Mouse (Mus musculus): ENCODE data around the gene Zswim9. TPM values are rescaled to one million over a fixed set of nuclear protein-coding genes. Genes with fewer than 3 reads are reported as not detected.
A peak's percentile ranks its signal among the peaks of the same experiment; 100 is the strongest.
"Not testable (repeated sequence)": the region's sequence is repeated elsewhere in the genome, so short reads cannot be mapped to it uniquely, and the experiment has no call there.

Gene Zswim9
- polyA plus RNA-seq, 2 experiments: 1.8 to 2.4 TPM

DNA sequence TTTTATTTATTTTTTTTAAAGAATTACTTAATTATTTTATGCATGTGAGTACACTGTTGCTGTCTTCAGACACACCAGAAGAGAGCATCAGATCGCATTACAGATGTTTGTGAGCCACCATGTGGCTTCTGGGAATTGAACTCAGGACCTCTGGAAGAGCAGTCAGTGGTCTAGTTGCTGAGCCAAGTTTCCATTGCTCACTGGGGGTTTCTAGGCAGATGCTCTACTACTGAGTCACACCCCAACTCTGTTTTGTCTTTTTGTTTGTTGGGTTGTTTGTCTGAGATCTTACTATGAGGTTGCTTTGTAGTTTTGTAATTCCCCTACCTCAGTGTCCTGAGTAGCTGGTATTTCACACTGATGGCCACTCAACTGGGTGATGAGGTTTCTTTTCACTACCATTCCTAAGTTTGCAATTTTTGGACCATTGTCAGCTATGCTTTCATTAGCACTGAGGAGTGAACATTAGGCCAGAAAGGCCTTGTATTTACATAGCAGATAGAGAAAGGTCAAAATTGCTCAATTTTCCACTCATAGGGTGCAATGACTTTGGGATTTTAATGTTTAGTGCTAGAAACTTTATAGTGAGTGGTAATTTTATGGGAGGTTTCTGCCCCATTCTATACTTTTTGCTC is 11.6 kb upstream of the Zswim9 start:
- 100% methylated on average over 1 of the region's 1 CpGs for WGBS (ENCODE audit: insufficient replicate concordance)

DNA sequence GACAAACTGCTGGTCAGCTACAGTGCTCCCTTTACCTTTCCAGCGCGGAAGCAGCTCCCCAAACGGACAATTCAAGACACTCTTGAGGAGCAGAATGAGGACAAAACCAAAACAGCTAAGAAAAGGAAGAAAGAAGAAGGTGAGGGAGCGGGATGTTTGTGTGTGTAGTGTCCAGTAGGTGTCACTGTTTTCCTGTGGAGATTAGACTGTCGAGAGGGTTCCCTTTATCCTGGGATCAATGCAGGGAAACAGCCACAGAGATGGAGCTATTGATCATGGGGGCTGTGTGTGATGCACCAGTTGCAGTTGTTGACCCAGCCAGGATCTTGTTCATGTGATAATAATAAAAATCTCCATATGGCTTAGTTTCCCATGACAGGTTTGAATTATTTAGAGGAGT is 10.1 kb upstream of the Zswim9 start:
- DNase-seq (ENCODE audit: low read depth in 3 of 3, low spot score in 3 of 3) (no peak), ATAC-seq (ENCODE audit: insufficient read depth) (peak; percentile 28; the same call in 1 of the 2 replicates)
- no peak overlapping the region for H3K27ac ChIP-seq
- H3K4me2 ChIP-seq (ENCODE audit: low read depth): no peak overlapping the region
- no peak overlapping the region for H3K9ac ChIP-seq (replicated peaks)
- H3K4me3 ChIP-seq (ENCODE audit: insufficient read depth in 1 of 2, low read depth in 2 of 2, low read length in 2 of 2): no peak overlapping the region
- H3K36me3 ChIP-seq (replicated peaks; ENCODE audit: control insufficient read depth, insufficient read depth, low read depth): peaks cover 99% of the 10 kb centered on the region
- H3K4me1 ChIP-seq (replicated peaks; ENCODE audit: control insufficient read depth in 2 of 2, insufficient read depth in 2 of 2, low read length in 1 of 2): no peaks in the 10 kb centered on the region
- peak; percentile 70 for TF ChIP-seq CTCF (IDR thresholded peaks at IDR 0.05; ENCODE audit: low read depth)
- TF ChIP-seq EP300 (IDR thresholded peaks at IDR 0.05; ENCODE audit: low read depth): no peak
- WGBS (ENCODE audit: insufficient replicate concordance): 54% methylated on average over 5 of the region's 5 CpGs
- H3K9me3 ChIP-seq (ENCODE audit: control insufficient read depth, low read length): no peaks in the 10 kb centered on the region
- H3K27me3 ChIP-seq (ENCODE audit: control insufficient read depth, insufficient read depth, low read length): no peaks in the 10 kb centered on the region

More for the DNA sequence above, 11.6 kb upstream of the Zswim9 start:
- Histone ChIP-seq H3K9ac (replicated peaks) (no peak overlapping the region), H3K9me3 (ENCODE audit: control insufficient read depth, low read length) (no peaks in the 10 kb centered on the region), H3K4me2 (ENCODE audit: low read depth) (no peak overlapping the region), H3K4me1 (replicated peaks; ENCODE audit: control insufficient read depth in 2 of 2, insufficient read depth in 2 of 2, low read length in 1 of 2) (no peaks in the 10 kb centered on the region), H3K36me3 (replicated peaks; ENCODE audit: control insufficient read depth, insufficient read depth, low read depth) (peaks cover 100% of the 10 kb centered on the region), H3K4me3 (ENCODE audit: insufficient read depth in 1 of 2, low read depth in 2 of 2, low read length in 2 of 2) (no peak overlapping the region), H3K27ac (no peak overlapping the region), H3K27me3 (ENCODE audit: control insufficient read depth, insufficient read depth, low read length) (no peaks in the 10 kb centered on the region)
- ATAC-seq (ENCODE audit: insufficient read depth) (no peak), DNase-seq (ENCODE audit: low read depth in 3 of 3, low spot score in 3 of 3) (no peak)
- TF ChIP-seq CTCF (IDR thresholded peaks at IDR 0.05; ENCODE audit: low read depth) (no peak), EP300 (IDR thresholded peaks at IDR 0.05; ENCODE audit: low read depth) (no peak)

DNA sequence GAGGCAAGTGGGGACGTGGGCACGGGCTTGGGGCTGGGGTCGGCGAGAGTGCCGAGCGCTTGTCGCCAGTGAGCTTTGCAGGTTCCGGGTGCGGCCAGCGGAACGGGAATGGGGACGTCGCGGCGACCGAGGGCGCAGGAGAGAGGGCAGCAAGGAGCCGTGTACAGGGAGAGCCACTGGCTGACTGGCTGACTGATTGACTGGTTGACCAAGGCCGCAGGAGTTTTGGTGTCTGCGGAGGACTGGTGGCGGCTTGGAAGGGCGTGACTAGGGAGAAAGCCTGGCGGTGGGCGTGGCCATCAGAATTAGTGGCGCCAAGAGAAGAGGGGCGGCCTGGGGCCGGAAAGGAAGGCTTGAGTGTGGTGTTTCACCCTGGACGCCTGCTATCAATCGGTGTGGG is 436 bp upstream of the Zswim9 start:
- H3K27ac ChIP-seq; H3K27me3 ChIP-seq (ENCODE audit: control insufficient read depth, insufficient read depth, low read length); H3K4me1 ChIP-seq (replicated peaks; ENCODE audit: control insufficient read depth in 2 of 2, insufficient read depth in 2 of 2, low read length in 1 of 2); H3K9me3 ChIP-seq (ENCODE audit: control insufficient read depth, low read length); DNase-seq (ENCODE audit: low read depth in 3 of 3, low spot score in 3 of 3): not testable (repeated sequence)
- H3K4me3 ChIP-seq (ENCODE audit: insufficient read depth in 1 of 2, low read depth in 2 of 2, low read length in 2 of 2): peak overlapping the region; percentile 87 to 95
- peak; percentile 74 for ATAC-seq (ENCODE audit: insufficient read depth)
- peak overlapping the region; percentile 75 for H3K4me2 ChIP-seq (ENCODE audit: low read depth)
- peak overlapping the region; percentile 61 for H3K9ac ChIP-seq (replicated peaks)
- peaks cover 35% of the 10 kb centered on the region for H3K36me3 ChIP-seq (replicated peaks; ENCODE audit: control insufficient read depth, insufficient read depth, low read depth)
- WGBS (ENCODE audit: insufficient replicate concordance): 2% methylated on average over 13 of the region's 29 CpGs

DNA sequence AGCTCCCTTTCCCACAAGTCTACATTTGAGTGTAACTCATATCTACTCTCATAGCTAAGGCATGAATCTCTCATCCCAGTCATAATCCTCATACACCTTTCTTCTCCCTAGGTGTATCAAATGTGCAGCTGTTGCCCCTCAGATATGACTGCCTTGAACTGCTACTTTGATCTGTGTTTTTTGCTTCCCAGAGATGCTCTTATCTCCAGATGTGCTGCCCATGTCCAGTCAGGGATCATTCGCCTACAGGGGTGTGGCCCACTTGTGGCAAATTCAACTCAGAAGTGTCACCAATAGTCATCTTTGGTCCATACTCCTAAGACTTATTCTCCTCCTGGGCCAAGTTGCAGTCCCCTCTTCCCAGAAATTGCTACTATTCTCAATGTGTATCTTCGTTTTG is 688 bp downstream of the Zswim9 start:
- 5% methylated on average over 2 of the region's 2 CpGs for WGBS (ENCODE audit: insufficient replicate concordance)
- Histone ChIP-seq H3K9me3 (ENCODE audit: control insufficient read depth, low read length) (no peaks in the 10 kb centered on the region), H3K4me3 (ENCODE audit: insufficient read depth in 1 of 2, low read depth in 2 of 2, low read length in 2 of 2) (peak overlapping the region; percentile 87 to 95), H3K9ac (replicated peaks) (peak overlapping the region; percentile 61), H3K4me1 (replicated peaks; ENCODE audit: control insufficient read depth in 2 of 2, insufficient read depth in 2 of 2, low read length in 1 of 2) (peaks cover 0 to 8% of the 10 kb centered on the region in 2 experiments; a peak in 3 of 4 replicates), H3K4me2 (ENCODE audit: low read depth) (peak overlapping the region; percentile 75), H3K27ac (peak overlapping the region; percentile 27; the same call in 1 of the 2 replicates), H3K27me3 (ENCODE audit: control insufficient read depth, insufficient read depth, low read length) (no peaks in the 10 kb centered on the region), H3K36me3 (replicated peaks; ENCODE audit: control insufficient read depth, insufficient read depth, low read depth) (peaks cover 26% of the 10 kb centered on the region)
- no peak for TF ChIP-seq CTCF (IDR thresholded peaks at IDR 0.05; ENCODE audit: low read depth)
- TF ChIP-seq EP300 (IDR thresholded peaks at IDR 0.05; ENCODE audit: low read depth): no peak
- DNase-seq (ENCODE audit: low read depth in 3 of 3, low spot score in 3 of 3) (peak; percentile 35 to 41 (median 39)), ATAC-seq (ENCODE audit: insufficient read depth) (peak; percentile 24)

DNA sequence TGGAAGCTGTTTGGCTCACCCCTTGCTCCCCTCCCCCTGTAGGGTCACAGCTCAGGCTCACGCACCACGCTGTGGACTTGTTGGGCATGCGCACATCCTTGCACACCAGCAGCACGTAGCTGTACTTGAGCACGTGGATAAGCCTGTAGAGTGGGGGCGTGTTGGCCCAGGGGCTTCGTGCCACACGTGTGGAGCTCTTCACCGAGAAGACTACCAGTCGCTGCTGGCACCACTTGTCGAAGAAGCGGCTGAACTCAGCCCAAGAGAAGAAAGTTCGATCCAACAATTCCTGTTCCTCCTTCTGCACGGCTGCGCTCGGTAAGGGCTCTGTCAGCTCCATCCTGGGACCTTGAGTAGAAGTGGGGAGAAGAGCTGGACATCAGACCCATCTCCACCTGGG is 1.4 kb downstream of the Zswim9 start, which contains the start of gene Lig1:
Gene Lig1 (plus strand): TSS at position 203 of the 400 bp plus-strand sequence.
- DNase-seq (ENCODE audit: low read depth in 3 of 3, low spot score in 3 of 3) (no peak), ATAC-seq (ENCODE audit: insufficient read depth) (no peak)
- Histone ChIP-seq H3K9me3 (ENCODE audit: control insufficient read depth, low read length) (no peaks in the 10 kb centered on the region), H3K4me3 (ENCODE audit: insufficient read depth in 1 of 2, low read depth in 2 of 2, low read length in 2 of 2) (peak within 1 kb of the TSS; percentile 87 to 95), H3K27me3 (ENCODE audit: control insufficient read depth, insufficient read depth, low read length) (no peaks in the 10 kb centered on the region), H3K36me3 (replicated peaks; ENCODE audit: control insufficient read depth, insufficient read depth, low read depth) (peaks cover 19% of the 10 kb centered on the region), H3K4me2 (ENCODE audit: low read depth) (peak within 1 kb of the TSS; percentile 75), H3K27ac (peak within 1 kb of the TSS; percentile 27; the same call in 1 of the 2 replicates), H3K4me1 (replicated peaks; ENCODE audit: control insufficient read depth in 2 of 2, insufficient read depth in 2 of 2, low read length in 1 of 2) (peaks cover 0 to 8% of the 10 kb centered on the region in 2 experiments; a peak in 3 of 4 replicates), H3K9ac (replicated peaks) (peak within 1 kb of the TSS; percentile 61)
- no peak for TF ChIP-seq EP300 (IDR thresholded peaks at IDR 0.05; ENCODE audit: low read depth)
- no peak for TF ChIP-seq CTCF (IDR thresholded peaks at IDR 0.05; ENCODE audit: low read depth)
- 91% methylated on average over 16 of the region's 16 CpGs for WGBS (ENCODE audit: insufficient replicate concordance)

Data from liver, embryonic 14.5 days (tissue).